Mouse (Mus musculus) activated CD4-positive, CD25-positive, alpha-beta regulatory T cell, adult 4 months (primary cell): ENCODE results near the gene 1110065P20Rik. TPM values are rescaled to one million over a fixed set of nuclear protein-coding genes. Genes with fewer than 3 reads are reported as not detected.

Experiments
- ATAC-seq: one replicate; pipeline ENCODE4 v1.8.0; 2017
- polyA plus RNA-seq, 2 experiments: library from polyadenylated mRNA; unstranded; fragments of 100-300 nt; shearing (Covaris generic); gene quantifications; one replicate each; pipeline ENCODE4 v1.2.1; 2017

1110065P20Rik gene
- polyA plus RNA-seq, result 1 to 10 TPM; 3.9 to 8.0 TPM

DNA sequence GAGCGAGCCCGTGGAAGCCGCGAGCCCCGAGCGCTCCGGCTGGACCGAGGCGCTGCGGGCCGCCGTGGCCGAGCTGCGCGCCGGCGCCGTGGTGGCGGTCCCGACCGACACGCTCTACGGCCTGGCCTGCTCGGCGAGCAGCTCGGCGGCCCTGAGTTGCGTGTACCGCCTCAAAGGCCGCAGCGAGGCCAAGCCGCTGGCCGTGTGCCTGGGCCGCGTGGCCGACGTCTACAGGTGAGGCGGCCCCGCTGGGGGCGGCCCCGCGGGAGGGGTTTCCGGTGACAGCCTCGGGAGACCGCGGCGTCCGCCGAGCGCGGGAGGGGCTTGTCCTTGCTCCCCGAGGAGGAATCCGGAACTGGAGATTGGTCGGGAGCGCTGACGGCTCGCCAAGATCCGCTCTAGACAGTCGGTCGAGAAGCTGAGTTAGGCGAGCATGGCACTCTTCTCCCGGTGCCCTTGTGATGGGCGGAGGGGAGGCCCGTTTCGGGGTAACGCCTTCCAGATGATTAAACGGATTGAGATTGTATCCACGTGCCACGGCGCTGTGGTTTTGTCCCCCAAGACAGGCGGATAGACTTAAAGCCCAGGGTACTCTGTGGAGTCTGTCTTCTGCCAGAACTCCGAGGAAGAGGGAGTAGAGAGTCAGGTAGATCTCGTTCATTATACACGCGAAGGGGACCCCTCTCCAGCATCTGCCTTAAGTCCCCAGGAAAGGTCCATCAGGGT, at the start of gene 1110065P20Rik:
Gene 1110065P20Rik (minus strand): TSS at position 264 of the 726 bp plus-strand sequence.
- ATAC-seq, result peak; percentile 72

DNA sequence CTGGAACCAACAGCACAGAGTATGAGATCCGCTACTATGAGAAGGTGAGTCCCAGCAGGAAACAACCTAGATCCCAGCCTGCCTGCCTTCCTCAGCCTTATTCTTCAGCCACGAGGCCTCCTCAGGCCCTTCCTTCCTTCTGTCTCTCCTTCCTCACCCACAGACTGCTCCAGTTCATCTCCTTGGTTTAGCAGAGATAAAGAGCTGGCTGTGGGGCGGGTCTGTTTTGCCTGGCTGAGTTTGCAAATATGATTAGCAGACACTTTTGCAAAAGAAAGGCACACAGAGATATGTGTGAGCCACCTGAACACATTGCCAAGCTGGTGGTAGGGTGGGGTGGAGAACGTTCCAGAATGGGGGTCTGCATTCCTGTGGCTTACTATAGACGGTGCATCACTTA, 48.9 kb upstream of the 1110065P20Rik start:
- ATAC-seq, result no peak

DNA sequence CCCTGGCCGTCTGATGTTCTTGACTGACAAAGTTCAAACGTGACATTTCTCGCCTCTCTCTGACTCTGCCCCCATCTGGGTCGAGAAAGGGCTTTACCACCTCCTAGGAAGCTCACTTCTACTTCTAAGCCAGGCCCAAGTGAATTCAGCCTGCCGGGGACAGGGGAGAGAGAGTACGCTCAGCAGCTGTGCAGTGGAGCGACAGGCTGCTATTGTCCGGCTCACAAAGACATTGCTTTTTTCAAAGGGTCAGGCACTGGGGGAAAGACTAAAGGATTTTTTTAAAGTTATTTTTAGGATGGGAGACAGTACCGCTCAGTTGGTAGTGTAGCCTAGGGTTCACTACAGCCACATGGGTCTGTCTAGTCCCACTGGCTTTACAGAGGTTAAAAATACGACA, 47.4 kb upstream of the 1110065P20Rik start:
- no peak for ATAC-seq

DNA sequence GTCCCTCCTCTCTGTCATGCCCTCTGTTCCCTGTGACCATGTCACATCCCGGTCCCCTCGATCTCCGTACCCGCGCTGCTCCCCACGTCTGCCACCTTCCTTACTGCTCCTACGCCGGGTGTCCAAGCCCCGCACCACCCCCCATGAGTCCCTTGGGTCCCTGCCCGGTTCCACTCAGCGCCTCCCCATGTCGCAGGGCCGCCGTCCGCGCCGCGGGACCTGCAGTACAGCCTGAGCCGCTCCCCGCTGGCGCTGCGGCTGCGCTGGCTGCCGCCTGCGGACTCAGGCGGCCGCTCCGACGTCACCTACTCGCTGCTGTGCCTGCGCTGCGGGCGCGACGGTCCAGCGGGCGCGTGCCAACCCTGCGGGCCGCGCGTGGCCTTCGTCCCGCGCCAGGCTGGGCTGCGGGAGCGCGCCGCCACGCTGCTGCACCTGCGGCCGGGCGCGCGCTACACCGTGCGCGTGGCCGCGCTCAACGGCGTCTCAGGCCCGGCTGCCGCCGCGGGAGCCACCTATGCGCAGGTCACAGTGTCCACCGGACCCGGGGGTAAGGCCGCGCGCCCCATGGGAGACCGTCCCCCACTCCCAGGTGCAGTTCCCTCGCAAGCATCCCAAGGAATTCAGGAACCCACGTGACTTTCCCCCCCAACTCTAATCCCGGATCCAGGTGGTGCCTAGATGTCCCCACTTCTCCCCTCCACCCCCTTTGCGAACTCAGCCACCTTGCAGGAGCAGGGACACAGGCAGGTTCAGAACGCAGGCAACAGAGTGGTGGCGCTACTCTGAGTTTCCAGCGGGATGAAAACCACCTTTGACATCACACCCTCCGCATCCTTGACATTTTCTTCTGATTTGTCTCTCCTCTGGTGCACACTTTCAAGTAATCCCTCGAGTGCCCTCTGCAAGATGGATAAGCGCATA, 43.8 kb upstream of the 1110065P20Rik start:
- ATAC-seq, result no peak

DNA sequence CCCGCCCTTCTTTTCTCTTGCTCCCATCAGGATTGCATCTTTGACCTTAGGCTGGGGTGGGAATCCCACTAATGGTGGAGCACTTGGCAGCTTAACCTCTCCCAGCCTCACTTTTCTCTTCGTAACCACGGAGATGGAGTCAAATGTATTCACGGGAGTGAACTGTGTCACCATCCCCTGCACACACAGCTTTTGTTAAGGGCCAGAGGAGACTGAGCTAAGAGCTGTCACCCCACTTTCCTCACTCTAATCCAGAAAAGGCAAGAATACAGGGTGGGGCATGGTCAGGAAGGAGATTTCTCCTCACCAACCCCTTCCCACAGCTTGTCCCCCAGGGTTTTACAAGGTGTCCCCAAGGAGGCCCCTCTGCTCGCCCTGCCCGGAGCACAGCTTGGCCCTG, 42.8 kb upstream of the 1110065P20Rik start:
- ATAC-seq, result no peak

DNA sequence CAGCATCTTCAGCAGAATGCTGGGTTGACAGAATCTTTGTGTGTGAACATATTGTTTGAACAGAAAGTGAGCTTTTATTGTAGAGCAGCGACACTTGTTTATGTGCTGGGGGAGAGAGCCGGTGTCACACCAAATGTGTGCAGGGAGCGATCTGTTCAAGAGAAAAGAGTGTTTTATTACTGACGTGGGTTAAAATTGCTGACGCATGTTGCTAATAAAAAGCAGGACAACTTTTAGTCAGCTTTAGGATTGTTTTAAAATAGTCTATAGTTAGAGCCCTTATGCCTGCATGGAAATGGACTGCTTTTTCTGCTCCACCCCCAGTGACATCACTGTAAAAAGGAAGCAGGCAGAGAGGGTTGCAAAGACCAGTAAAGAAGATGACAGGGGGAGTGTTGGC, 39.8 kb upstream of the 1110065P20Rik start:
- no peak for ATAC-seq

DNA sequence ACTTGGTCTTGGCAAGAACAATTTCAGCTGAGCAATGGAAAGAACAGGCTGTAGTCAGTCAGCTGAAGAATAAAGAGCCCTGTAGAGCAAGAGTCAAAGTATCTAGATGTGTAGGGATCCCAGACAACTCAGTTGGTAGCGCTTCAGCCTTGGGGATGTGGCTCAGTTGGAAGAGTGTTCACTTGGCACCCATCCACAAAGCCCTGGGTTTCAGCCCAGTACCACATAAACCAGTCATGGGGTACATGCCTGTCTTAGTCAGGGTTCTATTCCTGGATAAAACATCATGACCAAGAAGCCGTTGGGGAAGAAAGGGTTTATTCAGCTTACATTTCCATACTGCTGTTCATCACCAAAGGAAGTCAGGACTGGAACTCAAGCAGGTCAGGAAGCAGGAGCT, 38.9 kb upstream of the 1110065P20Rik start:
- ATAC-seq, result no peak

DNA sequence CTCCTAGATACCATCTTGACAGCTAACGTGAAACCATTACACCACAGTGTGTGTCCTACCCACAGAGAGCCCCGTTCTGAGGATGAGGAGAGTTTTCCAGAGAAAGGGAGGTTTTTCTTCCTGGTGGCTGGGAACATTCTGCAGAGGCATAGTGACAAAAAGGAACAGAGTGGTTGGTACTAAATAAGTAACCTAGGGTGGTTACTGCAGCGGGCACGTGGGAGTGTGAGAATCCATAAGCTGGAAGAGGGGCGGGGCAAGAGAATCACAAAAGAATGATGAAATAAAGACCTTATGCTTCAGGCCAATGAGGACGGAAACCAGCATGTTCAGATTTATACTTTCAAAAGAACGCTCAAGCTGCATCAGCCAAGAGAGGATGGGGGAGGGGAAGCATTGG, 37.7 kb upstream of the 1110065P20Rik start:
- no peak for ATAC-seq

DNA sequence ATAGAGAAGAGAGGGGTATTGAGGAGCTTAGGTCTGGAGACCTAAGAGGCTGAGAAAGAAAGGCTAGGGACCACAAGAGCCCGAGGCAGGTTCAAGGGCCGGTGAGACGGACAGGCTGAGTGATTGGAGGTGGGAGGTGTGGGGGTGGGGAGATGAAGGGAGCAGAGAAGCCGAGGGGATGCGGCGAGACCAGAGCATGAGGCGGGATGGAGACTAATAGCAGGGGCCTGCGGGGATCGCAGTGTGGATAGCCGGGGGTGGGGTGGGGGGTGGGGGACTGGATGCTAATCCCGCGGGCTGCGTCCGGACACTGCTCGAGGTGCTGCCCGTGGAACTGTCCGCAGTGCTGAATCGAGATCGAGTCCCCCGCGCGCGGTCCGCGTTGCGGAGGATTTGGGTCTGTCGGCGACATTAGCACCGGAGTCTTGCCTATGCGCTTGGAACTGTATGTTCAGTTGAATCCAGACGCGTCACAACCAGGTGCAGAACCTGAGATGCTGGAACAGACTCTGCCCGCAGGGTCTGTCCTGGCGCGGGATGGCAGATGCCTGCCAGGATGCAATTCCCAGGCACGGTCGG, 31.2 kb upstream of the 1110065P20Rik start:
- ATAC-seq, result no peak

DNA sequence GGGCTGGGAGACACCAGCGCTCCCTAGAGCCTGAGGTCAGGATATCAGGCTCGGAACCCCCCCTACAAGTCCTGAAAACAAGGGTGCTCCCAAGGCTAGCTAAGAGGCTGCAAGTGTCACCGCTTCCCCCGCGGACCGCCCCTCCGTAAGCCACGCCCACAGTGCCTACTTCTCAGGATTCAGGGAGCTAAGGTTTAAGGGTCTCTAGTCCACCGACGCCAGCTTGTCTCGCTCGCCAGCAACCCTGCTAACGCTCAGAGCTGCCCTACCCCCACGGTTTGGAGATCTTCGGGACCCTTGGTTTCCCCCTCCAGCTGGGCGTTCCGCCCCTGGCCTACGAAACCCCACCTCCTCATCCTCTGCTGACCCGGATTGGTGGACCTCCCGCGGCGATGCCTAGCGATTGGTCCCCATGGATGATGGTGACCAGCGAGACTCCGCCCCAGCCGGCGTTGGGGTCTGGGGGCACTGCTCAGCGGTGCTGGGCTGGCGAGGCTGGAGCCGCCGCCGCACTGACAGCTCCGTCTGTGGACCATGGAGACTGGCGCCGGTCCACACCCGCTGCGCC, 30.4 kb upstream of the 1110065P20Rik start:
- no peak for ATAC-seq

DNA sequence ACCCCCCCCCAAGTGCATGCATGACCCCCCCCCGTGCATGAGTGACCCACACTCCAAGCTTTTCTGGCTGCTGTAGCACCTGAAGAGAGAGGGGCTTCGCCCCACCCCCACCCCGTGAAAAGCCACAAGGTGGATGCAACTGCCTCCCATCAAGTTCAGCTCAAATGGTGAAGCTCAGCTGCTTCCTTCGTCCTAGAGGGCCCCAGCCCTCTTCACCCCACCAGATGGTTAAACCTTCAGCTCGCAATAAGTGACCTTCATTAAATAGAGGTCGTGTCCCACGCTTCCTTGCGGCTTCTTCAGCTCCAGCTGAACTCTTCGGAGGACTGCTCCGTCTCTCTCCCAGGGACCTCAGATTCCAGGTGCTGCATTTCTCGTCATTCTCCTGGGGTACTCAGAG, 29.6 kb upstream of the 1110065P20Rik start, which contains the start of gene Epha10:
Gene Epha10 (plus strand): TSS at position 301 of the 400 bp plus-strand sequence.
- ATAC-seq, result no peak

DNA sequence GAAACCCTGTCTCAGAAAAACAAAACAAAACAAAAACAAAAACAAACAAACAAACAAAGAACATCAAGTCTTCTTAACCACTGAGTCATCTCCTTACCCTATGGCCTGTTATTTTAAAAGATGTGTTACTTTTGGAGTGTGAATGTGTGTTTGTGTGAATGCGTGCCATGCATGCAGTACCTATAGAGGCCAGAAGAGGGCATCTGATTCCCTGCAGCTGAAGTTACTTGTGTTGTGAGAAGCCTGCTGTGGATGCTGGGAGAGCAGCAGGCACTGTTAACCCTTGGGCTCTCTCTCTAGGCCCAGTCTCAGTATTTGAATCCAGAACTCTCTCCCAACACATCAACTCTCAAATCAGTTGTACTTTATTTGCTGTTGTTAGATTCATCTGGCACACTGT, 21.7 kb upstream of the 1110065P20Rik start:
- ATAC-seq, result no peak

DNA sequence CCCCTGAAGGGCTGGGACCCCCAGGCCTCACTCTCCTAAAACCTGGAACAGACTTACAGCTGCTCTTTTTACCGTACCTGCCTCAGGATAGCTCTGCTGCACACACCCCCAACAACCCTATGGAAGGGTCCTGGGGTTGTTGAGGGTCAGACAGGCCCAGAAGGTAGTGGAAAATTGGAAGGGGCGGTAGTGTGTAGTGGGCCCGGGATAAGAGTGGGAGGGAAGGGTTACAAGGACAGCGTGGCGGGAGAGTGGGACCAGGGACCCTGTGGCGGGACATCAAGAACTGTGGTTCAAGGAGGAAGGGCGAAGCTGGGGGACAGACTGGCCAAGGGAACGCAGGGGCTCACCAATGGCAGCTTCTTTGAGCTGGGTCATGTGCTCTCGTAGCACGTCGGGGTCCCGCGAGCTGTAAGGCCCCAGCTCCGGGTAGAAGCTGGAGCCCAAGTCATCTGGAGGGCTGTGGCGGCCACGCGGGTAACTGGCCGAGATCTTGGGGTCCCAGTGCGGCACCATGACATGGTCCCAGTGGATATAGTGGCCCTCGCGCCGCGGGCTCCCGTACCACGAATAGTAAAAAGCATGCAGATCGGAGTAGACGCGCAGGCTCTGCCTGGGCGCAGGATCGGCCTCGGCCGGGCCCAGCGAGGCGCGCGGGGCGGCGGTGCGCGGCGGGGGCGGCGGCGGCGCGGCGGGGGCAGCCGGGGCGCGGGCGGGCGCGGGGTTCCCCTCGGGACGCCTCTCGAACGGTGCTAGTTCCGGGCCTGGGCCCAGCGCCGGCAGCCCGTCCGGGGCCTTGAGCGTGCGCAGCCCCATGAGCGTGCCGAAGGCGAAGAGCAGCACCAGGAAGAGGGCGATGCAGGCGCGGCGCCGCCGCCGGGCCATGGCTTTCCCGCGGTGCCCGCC, 10.5 kb upstream of the 1110065P20Rik start, which contains the start of gene Maneal:
Gene Maneal (minus strand): TSS at position 889 of the 906 bp plus-strand sequence.
- no peak for ATAC-seq

DNA sequence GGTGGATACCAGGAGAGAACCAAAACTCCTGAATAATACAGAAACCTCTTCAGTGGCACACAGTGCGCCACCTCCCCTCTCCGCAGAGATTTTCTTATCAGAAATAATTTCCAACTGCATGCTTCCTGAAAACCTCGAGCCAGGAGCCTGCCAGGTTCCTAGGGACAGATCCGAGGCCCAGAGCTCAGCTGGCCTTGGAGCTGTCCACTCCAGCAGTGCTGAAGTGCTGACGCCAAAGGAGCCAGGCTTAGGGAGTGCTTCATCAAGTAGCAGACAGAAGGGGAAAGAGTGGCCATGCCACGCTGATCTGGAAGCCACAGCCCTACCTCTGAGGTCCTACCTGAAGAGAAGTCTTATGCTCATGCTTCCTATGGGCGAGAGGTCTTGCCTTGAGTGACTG, 9.4 kb upstream of the 1110065P20Rik start:
- no peak for ATAC-seq

DNA sequence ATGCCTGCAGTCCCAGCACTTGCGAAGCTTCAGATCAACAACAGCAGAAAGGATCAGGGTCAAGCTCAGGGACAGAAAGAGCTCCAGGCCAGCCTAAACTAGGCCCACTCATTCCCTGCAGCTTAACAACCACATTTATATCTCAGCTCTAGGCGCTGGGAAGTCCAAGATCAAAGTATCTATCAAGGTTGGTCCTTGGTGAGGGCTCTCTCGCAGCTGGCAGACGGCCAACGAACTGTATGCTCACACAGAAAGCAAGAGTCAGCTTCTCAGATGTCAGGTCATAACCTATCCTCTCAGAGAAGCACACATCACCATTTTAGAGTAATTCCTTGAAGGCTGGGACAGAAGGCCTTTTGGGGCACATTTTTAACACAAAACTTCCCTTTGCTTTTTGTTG, 7.4 kb upstream of the 1110065P20Rik start:
- ATAC-seq, result no peak

DNA sequence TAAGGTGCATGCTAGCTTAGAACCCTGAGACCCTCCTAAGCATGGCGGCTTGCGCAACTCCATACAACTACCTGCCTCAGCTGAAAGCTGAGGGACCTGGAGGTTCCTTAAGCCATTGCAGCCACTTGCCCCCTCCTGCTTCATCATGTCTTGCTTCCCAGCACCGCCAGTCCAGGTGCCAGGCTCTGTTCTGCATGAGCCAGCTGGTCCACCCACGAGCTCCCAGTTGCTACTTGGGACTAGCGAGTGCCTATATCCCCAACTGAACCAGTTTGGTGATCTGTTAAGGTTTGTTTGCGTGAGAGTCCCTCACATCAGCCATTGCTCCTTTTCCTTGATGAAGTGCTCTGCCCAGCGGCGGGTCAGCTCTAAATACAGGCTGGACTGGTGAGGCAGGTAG, 5.3 kb upstream of the 1110065P20Rik start:
- ATAC-seq, result no peak

DNA sequence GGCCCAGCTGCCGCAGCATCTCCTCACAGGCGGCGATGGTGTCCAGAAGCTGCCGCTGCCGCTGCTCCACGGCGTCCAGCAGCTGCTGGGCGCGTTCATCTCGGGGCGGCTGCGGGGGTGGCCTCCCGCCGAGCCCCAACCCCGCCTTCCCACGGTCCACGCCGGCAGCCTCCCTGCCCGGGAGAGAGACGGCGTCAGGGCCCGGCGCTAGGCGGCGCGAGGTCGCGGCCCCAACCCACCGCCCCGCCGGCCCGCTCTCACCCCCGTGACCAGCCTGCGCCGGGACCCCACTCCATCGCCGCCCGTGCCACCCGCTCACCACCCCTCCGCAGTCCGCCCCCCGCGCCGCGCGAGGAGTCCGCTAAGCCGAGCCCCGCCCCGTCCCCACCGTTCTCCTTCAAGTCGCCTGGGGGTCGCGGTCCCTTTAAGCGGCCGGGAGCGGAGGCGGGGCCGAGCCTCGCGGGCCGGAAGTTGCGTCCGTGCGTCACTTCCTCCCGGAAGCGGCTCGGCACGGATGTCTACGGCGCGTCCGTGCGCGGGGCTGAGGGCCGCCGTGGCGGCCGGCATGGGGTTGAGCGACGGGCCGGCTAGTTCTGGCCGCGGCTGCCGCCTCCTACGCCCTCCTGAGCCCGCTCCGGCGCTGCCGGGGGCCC, 609 bp downstream of the 1110065P20Rik start, which contains the start of gene Yrdc:
Gene Yrdc (plus strand): TSS at position 419 of the 653 bp plus-strand sequence.
- peak; percentile 82 for ATAC-seq

DNA sequence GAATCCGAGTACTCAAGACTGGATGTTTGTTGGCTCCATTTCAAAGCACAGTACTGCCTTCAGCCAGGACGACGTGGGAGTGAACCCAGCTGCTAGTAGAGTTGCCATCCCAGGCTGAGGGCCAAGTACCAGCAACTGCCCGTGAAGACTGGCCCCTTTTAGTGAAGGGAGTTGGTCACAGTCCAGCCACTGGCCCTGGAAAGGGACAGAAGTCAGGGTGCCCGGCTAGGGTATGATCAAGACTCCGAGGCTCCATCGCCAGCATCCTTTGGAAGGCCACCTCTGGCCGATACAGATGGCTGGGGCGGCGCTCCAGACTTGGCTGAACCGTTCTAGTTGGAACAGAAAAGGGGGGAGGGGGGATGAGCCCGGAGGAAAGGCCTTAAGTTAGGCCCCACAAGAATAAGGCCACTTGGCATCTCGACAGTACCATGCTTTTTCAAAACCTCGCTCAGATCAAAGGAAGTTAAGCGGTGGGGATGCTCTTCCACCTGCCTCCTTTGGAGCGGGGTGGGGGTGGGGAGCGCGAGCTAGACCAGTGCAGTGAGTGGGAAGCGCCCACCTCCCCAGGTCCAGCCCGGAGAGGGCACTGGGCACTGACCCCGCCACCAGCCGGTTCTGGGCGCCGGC, 1.2 kb downstream of the 1110065P20Rik start:
- ATAC-seq, result no peak

DNA sequence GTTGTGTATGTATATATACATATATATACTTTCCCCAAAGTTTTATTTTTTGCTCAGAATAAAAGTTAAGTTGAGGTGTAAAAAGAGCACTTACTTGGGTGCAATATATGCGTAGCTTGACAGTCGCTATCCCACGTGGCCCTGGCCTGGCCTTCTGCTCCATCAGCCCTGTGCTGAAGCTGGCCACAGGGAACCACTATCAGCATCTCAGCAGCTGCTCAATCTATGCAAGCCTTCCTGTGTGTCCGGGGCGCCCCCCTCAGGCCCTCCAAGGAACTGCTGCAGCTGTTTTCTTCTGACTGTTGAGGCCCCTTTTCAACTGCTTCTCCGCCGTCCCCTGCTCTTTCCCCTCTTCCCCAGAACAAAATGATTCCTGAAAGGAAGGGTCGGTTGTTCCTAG, 3.4 kb downstream of the 1110065P20Rik start:
- peak; percentile 29 for ATAC-seq

DNA sequence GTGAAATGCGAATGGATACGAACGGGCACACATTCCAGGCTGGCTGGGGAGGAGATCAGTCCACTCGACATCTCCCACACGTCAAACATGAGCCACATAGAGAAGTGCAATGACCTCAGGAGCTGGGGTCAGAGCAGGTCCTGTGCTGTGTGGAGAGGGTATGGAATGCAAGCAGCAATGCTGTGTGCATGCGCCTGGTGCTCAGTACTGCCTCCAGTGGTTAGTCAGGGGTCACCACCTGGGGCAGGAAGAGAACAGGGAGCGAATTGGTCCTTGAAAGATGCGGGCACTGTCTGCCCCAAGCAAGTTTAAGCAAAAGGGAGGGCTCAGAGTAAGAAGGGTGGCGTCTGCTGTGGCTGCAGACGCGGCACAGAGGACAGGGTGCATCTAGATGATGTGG, 7.5 kb downstream of the 1110065P20Rik start:
- peak; percentile 54 for ATAC-seq

DNA sequence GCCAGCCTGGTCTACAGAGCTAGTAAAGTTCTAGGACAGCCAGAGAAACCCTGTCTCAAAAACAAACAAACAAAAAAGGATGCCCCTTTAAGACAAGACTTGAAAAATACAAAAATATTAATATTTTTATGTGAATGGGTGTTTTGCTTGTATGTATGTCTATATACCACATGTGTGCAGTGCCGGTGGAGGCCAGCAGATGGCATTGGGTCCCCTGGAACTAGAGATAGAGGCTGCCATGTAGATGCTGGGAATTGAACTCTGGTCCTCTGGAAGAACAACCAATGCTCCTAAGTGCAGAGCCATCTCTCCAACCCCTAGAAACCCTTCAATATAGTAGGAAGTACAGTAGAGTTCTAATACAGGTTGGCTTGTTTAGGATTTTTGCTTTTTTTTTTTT, 10.0 kb downstream of the 1110065P20Rik start:
- no peak for ATAC-seq
